Mouse (Mus musculus) embryonic fibroblast, embryonic 13.5 days (primary cell): ENCODE results near the gene Teddm1a.

Experiments used
- CTCF ChIP-seq: IDR thresholded peaks from 2 replicates; pipeline ENCODE4 v1.5.1; 2011; ENCODE audit warnings: mild to moderate bottlenecking, control low read depth, low read length, moderate library complexity, borderline replicate concordance; ENCODE audit not compliant: insufficient read depth
- POLR2A ChIP-seq: IDR thresholded peaks from 2 replicates; pipeline ENCODE4 v1.6.1; 2011; ENCODE audit warnings: low read depth, mild to moderate bottlenecking, control low read depth, low read length, moderate library complexity

- TF ChIP-seq POLR2A, result no peak
- TF ChIP-seq CTCF, result no peak
Measured at GRCm38 (mm10) chr1:153900860-153901730, 9.6 kb downstream of the Teddm1a start.
